Mouse (Mus musculus) left cerebral cortex, adult 8-10 months (tissue): ENCODE measurements around the gene E2f2. TPM values are rescaled to one million over a fixed set of nuclear protein-coding genes. Genes with fewer than 3 reads are reported as not detected.

Experiments
- DNase-seq, 2 experiments: peaks; one replicate each; pipeline ENCODE4 v3.0.0; 2022; ENCODE audit warnings: low spot score in 2 of 2
- total RNA-seq, 4 experiments: library from RNA; stranded (reverse); gene quantifications; 2 replicates each; pipeline ENCODE4 v1.2.4; 2022

E2f2 gene
- total RNA-seq, 4 experiments from 2014 or later = 0.37 to 1.3 (median 0.48) TPM

DNA sequence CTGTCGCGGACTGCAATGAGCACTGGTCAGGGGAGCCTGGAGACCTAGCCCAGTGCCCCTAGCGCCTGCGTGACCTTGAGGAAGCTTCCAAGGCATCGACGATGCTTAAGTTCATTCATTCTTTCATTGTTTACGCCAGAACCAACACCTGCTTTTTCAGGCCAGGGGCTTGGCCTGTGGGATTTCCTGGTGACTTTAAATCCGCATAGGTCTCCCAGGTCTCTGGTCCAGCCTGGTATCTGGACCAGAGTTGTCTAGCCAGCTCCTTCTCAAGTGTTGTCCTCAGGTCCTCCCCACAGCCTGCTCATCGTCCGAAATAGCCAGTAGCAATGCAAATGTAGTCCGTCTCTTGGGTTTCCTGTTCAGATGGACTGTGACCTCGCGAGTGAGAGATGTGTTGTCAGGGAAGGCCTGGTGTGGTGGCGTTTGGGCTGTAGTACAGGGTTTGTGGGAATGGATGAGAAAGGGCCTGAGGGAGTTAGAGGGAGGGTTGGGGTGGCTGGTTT, 1.1 kb downstream of the E2f2 start:
- no peak for DNase-seq

GRCm38 (mm10) chr4:136174216-136175193, 2.3 kb downstream of the E2f2 start:
- no peak for DNase-seq

GRCm38 (mm10) chr4:136176022-136176552, 3.9 kb downstream of the E2f2 start:
- DNase-seq = no peak

DNA sequence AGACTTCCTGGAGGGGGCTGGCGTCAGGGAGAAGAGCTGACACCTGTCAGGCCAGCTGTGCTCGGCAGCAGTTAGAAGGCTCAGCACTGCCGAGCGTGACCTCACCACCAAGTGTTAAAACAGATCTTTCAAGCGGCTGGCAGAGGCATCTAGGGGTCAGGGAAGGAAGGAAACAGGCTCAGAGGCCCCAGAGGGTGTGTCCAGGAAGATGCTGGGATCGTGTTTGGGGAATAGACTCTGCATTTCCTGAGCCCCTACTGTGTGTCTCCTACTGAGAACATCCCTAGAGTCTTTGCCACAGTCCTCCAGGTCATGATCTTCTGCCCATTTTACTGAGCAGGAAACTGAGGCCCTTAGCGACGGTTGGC, 5.0 kb downstream of the E2f2 start:
- no peak for DNase-seq

GRCm38 (mm10) chr4:136177612-136178474, 5.6 kb downstream of the E2f2 start:
- DNase-seq = no peak

GRCm38 (mm10) chr4:136178475-136178921, 6.3 kb downstream of the E2f2 start:
- no peak for DNase-seq

- DNase-seq = no peak
These were observed 7.3 kb downstream of the E2f2 start for GRCm38 (mm10) chr4:136179456-136179855.

DNA sequence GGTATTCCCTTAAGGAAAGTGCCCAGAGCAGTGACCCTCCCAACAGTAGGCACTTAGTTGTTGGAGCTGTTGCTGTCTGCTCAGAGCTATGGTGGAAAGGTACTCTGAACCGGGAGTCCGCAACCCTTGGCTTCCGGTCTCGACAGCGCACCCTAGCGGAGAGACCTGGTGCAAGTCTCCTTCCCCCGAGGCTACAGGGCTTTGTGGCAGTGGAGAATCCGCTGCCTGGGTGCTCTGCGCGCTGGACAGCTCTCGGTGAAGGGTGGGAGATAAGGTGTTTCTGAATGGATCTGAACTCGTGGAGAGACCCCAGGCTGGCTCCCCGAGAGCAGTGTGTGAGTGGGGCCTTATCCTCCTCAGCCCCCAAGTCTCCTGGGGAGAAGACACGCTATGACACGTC, 7.8 kb downstream of the E2f2 start:
- peak; percentile 30 to 49 for DNase-seq

GRCm38 (mm10) chr4:136180408-136181330, 8.5 kb downstream of the E2f2 start:
- DNase-seq = peak in 1 of 2 experiments; percentile 78

- no peak for DNase-seq
These were observed 9.2 kb downstream of the E2f2 start for GRCm38 (mm10) chr4:136181367-136181766.

GRCm38 (mm10) chr4:136185375-136185774, 13.2 kb downstream of the E2f2 start:
- DNase-seq = no peak

DNA sequence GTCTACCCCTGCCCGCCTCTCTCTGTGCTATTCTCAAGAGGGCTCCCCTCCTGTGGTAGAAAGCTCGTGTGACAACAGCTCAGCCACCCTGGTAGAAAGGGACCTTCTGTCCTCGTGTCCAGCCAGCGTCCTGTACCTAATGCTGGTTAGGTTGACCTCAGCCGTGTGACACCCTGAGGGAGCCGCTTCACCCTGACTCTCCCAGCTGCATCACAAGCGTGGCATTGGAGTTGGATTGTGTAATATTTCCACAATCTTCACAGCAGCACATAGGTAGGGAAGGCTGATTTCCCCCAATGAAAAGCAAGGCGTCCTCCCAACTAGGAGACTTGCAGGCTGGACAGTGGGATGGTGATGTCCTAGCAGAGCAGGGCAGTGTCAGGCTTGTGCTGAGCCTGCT, 14.1 kb downstream of the E2f2 start:
- DNase-seq = no peak

- no peak for DNase-seq
These were observed 14.7 kb downstream of the E2f2 start for GRCm38 (mm10) chr4:136186739-136187472.

DNA sequence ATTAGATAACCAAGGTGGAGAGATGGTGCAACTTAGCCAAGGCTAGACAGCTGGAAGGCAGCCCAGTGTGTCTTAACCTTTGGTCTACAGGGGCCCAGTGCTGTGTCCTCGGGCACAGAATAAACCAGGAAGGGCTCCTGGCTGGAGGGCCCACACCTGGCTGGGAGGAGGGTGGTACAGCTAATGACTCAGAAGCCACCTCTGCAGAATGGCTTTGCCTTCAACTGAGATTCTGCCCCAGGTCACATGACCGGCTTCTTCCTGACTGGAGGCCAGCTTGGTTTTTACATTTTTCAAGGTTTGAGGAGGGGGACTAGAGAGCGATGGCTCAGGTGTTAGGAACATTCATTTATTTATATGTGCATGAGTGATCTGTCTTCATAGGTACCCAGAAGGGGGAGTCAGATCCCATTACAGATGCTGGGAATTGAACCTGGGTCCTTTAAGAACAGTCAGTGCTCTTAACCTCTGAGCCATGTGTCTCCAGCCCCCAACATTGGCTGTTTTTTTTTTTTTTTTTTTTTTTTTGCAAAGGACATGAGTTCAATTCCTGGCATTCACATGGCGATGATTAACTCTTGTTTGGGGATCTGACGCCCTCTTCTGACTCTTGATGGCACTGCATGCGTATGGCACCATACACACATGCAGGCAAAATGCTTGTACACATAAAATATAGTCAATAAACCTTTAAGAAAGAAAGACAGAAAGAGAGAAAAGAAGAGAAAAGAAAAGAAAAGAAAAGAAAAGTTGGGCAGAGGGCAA, 17.0 kb downstream of the E2f2 start:
- DNase-seq = no peak

DNA sequence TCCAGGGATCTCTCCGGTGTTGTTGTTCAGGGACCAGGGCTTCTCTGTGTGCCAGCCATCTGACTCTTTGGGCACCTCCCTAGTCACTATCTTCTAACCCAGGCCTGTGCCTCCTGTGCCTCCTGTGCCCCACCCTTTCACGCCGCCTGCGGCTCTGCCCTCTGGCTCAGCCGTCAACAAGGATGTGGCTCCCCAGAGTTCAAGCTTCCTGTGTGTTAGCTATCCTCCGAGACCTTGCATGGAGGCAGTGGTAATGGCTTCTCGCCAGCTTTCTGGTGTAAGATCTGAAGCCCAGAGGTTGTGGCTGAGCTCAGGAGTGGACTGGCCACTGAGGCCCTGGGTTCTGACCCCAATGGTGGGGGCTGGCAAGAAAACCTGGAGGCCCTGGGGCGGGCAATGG, 17.7 kb downstream of the E2f2 start:
- DNase-seq = no peak

GRCm38 (mm10) chr4:136193571-136193970, 21.4 kb downstream of the E2f2 start:
- DNase-seq = no peak

DNA sequence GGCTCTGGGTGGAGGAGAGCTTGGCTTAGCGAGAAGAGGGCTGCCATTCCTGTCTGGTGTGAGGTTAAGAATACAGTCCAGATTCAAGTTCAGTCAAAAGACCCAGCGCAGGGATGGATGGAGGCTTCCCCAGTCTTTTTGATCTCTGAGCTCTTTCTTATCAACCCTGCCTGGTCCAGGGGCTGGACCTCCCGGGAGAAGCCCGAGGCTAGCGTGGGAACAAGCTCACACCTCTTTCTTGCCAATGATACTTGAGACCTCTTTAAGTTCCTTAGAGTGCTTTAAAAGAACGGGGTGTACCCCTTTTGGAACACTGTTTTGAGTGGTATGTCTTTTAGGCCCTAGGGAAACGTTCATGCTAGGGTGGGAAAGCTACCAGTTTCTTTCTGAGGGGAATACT, 22.8 kb downstream of the E2f2 start:
- DNase-seq = no peak

- DNase-seq = no peak
These were observed 23.4 kb downstream of the E2f2 start for GRCm38 (mm10) chr4:136195629-136196028.

GRCm38 (mm10) chr4:136196201-136196600, 24.0 kb downstream of the E2f2 start:
- DNase-seq = no peak
